Mouse (Mus musculus): ENCODE data around the gene Ptn. TPM values are rescaled to one million over a fixed set of nuclear protein-coding genes. Genes with fewer than 3 reads are reported as not detected.

The Ptn gene
- polyA plus RNA-seq, 1 experiment from 2014 or later: 244 TPM

GRCm38 (mm10) chr6:36841701-36842100 is 31.7 kb upstream of the Ptn start:
- H3K9me3 ChIP-seq (ENCODE audit: control insufficient read depth, low read length): no peaks in the 10 kb centered on the region
- DNase-seq (ENCODE audit: low spot score, missing footprints): no peak
- H3K36me3 ChIP-seq (ENCODE audit: control insufficient read depth, insufficient read depth, low read length): no peaks in the 10 kb centered on the region
- no peak overlapping the region for H3K4me3 ChIP-seq (ENCODE audit: low read depth, low read length)
- no peaks in the 10 kb centered on the region for H3K4me1 ChIP-seq (ENCODE audit: control insufficient read depth, insufficient read depth, low read length)
- no peak for ATAC-seq (ENCODE audit: low FRiP score)
- no peak overlapping the region for H3K9ac ChIP-seq (ENCODE audit: low read length)
- no peak overlapping the region for H3K27ac ChIP-seq (ENCODE audit: low read depth, low read length)
- no peak overlapping the region for H3K4me2 ChIP-seq
- no peaks in the 10 kb centered on the region for H3K27me3 ChIP-seq (ENCODE audit: control insufficient read depth, insufficient read depth, low read length)
- WGBS: 73% methylated on average over 3 of the region's 3 CpGs

DNA sequence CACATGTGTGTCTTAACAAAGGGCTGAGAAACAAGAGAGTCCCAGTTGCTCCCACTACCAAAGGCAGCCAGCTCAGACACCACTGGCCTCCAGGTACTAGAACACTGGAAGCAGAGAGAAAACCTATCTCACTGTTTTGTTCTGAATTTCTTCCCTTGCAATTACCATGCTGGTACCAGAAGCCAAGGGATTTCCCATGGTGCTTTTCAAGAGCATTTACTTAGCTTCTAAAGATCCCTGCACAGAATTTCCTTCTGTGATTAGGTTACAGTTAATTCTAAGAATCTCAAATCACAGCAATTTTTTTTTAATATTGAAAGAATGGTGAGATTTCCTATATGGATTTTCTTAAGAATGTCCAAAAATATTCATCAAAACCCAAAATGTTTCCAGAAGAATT is 31.2 kb upstream of the Ptn start:
- Histone ChIP-seq H3K27me3 (ENCODE audit: control insufficient read depth, insufficient read depth, low read length) (no peaks in the 10 kb centered on the region), H3K36me3 (ENCODE audit: control insufficient read depth, insufficient read depth, low read length) (no peaks in the 10 kb centered on the region), H3K4me2 (no peak overlapping the region), H3K4me3 (ENCODE audit: low read depth, low read length) (no peak overlapping the region), H3K4me1 (ENCODE audit: control insufficient read depth, insufficient read depth, low read length) (no peaks in the 10 kb centered on the region), H3K9me3 (ENCODE audit: control insufficient read depth, low read length) (no peaks in the 10 kb centered on the region), H3K27ac (ENCODE audit: low read depth, low read length) (no peak overlapping the region), H3K9ac (ENCODE audit: low read length) (no peak overlapping the region)
- no peak for DNase-seq (ENCODE audit: low spot score, missing footprints)
- ATAC-seq (ENCODE audit: low FRiP score): no peak

DNA sequence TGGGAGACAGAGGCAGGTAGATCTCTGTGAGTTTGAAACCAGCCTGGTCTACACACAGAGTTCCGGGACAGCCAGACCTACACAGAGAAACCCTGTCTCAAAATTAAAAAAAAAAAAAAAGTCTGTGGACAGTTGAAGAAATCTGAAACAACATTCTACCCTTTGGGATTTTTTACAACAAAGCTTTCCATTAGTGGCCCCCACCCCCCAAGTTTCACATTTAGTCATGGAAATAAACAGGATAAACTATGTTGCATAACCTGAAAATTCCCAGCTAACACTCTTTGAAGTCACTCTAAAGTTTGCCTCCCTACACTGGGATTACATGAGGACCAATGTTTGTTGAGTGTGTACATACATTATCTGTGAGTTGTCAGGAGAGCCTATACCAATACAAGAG is 28.7 kb upstream of the Ptn start:
- no peak overlapping the region for H3K9ac ChIP-seq (ENCODE audit: low read length)
- no peaks in the 10 kb centered on the region for H3K36me3 ChIP-seq (ENCODE audit: control insufficient read depth, insufficient read depth, low read length)
- DNase-seq (ENCODE audit: low spot score, missing footprints) (no peak), ATAC-seq (ENCODE audit: low FRiP score) (no peak)
- no peak overlapping the region for H3K4me3 ChIP-seq (ENCODE audit: low read depth, low read length)
- no peaks in the 10 kb centered on the region for H3K27me3 ChIP-seq (ENCODE audit: control insufficient read depth, insufficient read depth, low read length)
- H3K4me2 ChIP-seq: no peak overlapping the region
- no peaks in the 10 kb centered on the region for H3K9me3 ChIP-seq (ENCODE audit: control insufficient read depth, low read length)
- WGBS: 94% methylated on average over 1 of the region's 1 CpGs
- no peaks in the 10 kb centered on the region for H3K4me1 ChIP-seq (ENCODE audit: control insufficient read depth, insufficient read depth, low read length)
- H3K27ac ChIP-seq (ENCODE audit: low read depth, low read length): no peak overlapping the region

- Histone ChIP-seq H3K4me3 (ENCODE audit: low read depth, low read length) (no peak overlapping the region), H3K4me2 (no peak overlapping the region), H3K27ac (ENCODE audit: low read depth, low read length) (no peak overlapping the region), H3K9ac (ENCODE audit: low read length) (no peak overlapping the region), H3K9me3 (ENCODE audit: control insufficient read depth, low read length) (no peaks in the 10 kb centered on the region), H3K4me1 (ENCODE audit: control insufficient read depth, insufficient read depth, low read length) (no peaks in the 10 kb centered on the region), H3K27me3 (ENCODE audit: control insufficient read depth, insufficient read depth, low read length) (no peaks in the 10 kb centered on the region), H3K36me3 (ENCODE audit: control insufficient read depth, insufficient read depth, low read length) (no peaks in the 10 kb centered on the region)
- no peak for ATAC-seq (ENCODE audit: low FRiP score)
- WGBS: 79% methylated on average over 3 of the region's 3 CpGs
- DNase-seq (ENCODE audit: low spot score, missing footprints): no peak
These were observed 25.3 kb upstream of the Ptn start for GRCm38 (mm10) chr6:36835351-36835750.

- Histone ChIP-seq H3K27ac (ENCODE audit: low read depth, low read length) (no peak overlapping the region), H3K27me3 (ENCODE audit: control insufficient read depth, insufficient read depth, low read length) (no peaks in the 10 kb centered on the region), H3K4me3 (ENCODE audit: low read depth, low read length) (no peak overlapping the region), H3K36me3 (ENCODE audit: control insufficient read depth, insufficient read depth, low read length) (no peaks in the 10 kb centered on the region), H3K4me1 (ENCODE audit: control insufficient read depth, insufficient read depth, low read length) (no peaks in the 10 kb centered on the region), H3K9ac (ENCODE audit: low read length) (no peak overlapping the region), H3K9me3 (ENCODE audit: control insufficient read depth, low read length) (no peaks in the 10 kb centered on the region), H3K4me2 (no peak overlapping the region)
- DNase-seq (ENCODE audit: low spot score, missing footprints) (peak; percentile 56), ATAC-seq (ENCODE audit: low FRiP score) (no peak)
- 76% methylated on average over 4 of the region's 4 CpGs for WGBS
These were observed 24.8 kb upstream of the Ptn start for GRCm38 (mm10) chr6:36834695-36835265.

GRCm38 (mm10) chr6:36832681-36833080 is 22.7 kb upstream of the Ptn start:
- no peak overlapping the region for H3K4me3 ChIP-seq (ENCODE audit: low read depth, low read length)
- H3K27ac ChIP-seq (ENCODE audit: low read depth, low read length): no peak overlapping the region
- ATAC-seq (ENCODE audit: low FRiP score): no peak
- DNase-seq (ENCODE audit: low spot score, missing footprints): peak; percentile 68
- WGBS: 87% methylated on average over 4 of the region's 4 CpGs
- no peak overlapping the region for H3K9ac ChIP-seq (ENCODE audit: low read length)
- no peak overlapping the region for H3K4me2 ChIP-seq
- H3K4me1 ChIP-seq (ENCODE audit: control insufficient read depth, insufficient read depth, low read length): no peaks in the 10 kb centered on the region
- no peaks in the 10 kb centered on the region for H3K9me3 ChIP-seq (ENCODE audit: control insufficient read depth, low read length)
- no peaks in the 10 kb centered on the region for H3K27me3 ChIP-seq (ENCODE audit: control insufficient read depth, insufficient read depth, low read length)
- H3K36me3 ChIP-seq (ENCODE audit: control insufficient read depth, insufficient read depth, low read length): no peaks in the 10 kb centered on the region

GRCm38 (mm10) chr6:36832207-36832606 is 22.2 kb upstream of the Ptn start:
- ATAC-seq (ENCODE audit: low FRiP score): no peak
- Histone ChIP-seq H3K9ac (ENCODE audit: low read length) (no peak overlapping the region), H3K9me3 (ENCODE audit: control insufficient read depth, low read length) (no peaks in the 10 kb centered on the region), H3K36me3 (ENCODE audit: control insufficient read depth, insufficient read depth, low read length) (no peaks in the 10 kb centered on the region), H3K4me3 (ENCODE audit: low read depth, low read length) (no peak overlapping the region), H3K4me2 (no peak overlapping the region), H3K27me3 (ENCODE audit: control insufficient read depth, insufficient read depth, low read length) (no peaks in the 10 kb centered on the region), H3K4me1 (ENCODE audit: control insufficient read depth, insufficient read depth, low read length) (no peaks in the 10 kb centered on the region), H3K27ac (ENCODE audit: low read depth, low read length) (no peak overlapping the region)
- 88% methylated on average over 2 of the region's 2 CpGs for WGBS
- DNase-seq (ENCODE audit: low spot score, missing footprints): no peak

GRCm38 (mm10) chr6:36830371-36830925 is 20.4 kb upstream of the Ptn start:
- Histone ChIP-seq H3K36me3 (ENCODE audit: control insufficient read depth, insufficient read depth, low read length) (no peaks in the 10 kb centered on the region), H3K4me2 (no peak overlapping the region), H3K4me1 (ENCODE audit: control insufficient read depth, insufficient read depth, low read length) (no peaks in the 10 kb centered on the region), H3K9ac (ENCODE audit: low read length) (no peak overlapping the region), H3K9me3 (ENCODE audit: control insufficient read depth, low read length) (no peaks in the 10 kb centered on the region), H3K4me3 (ENCODE audit: low read depth, low read length) (no peak overlapping the region), H3K27ac (ENCODE audit: low read depth, low read length) (no peak overlapping the region), H3K27me3 (ENCODE audit: control insufficient read depth, insufficient read depth, low read length) (no peaks in the 10 kb centered on the region)
- 88% methylated on average over 9 of the region's 9 CpGs for WGBS
- ATAC-seq (ENCODE audit: low FRiP score): no peak
- DNase-seq (ENCODE audit: low spot score, missing footprints): peak; percentile 67

DNA sequence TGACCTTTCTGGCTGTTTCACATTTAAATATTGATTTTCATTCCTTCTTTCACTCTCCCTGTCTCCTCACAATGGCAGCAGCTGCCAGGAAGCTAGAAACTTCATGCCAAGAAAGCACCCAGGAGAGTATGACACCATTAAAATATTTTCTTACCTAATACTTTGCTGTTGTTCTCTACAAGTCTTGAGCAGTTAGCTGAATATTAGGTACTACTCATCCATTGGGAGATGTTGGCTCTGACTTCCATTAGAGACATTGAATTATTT is 9.7 kb upstream of the Ptn start:
- DNase-seq (ENCODE audit: low spot score, missing footprints) (no peak), ATAC-seq (ENCODE audit: low FRiP score) (no peak)
- H3K9me3 ChIP-seq (ENCODE audit: control insufficient read depth, low read length): no peaks in the 10 kb centered on the region
- no peak overlapping the region for H3K4me3 ChIP-seq (ENCODE audit: low read depth, low read length)
- H3K27ac ChIP-seq (ENCODE audit: low read depth, low read length): no peak overlapping the region
- no peak overlapping the region for H3K9ac ChIP-seq (ENCODE audit: low read length)
- H3K36me3 ChIP-seq (ENCODE audit: control insufficient read depth, insufficient read depth, low read length): no peaks in the 10 kb centered on the region
- no peaks in the 10 kb centered on the region for H3K27me3 ChIP-seq (ENCODE audit: control insufficient read depth, insufficient read depth, low read length)
- no peak overlapping the region for H3K4me2 ChIP-seq
- 0 out of 2 replicates have a peak, but pooled peaks cover 3% of the 10 kb centered on the region for H3K4me1 ChIP-seq (ENCODE audit: control insufficient read depth, insufficient read depth, low read length)
